Mouse (Mus musculus): ENCODE results near the gene Klhl18.

The Klhl18 gene

GRCm38 (mm10) chr9:110476124-110477091 lies at the start of gene Klhl18, which contains the start of gene Kif9:
Gene Klhl18, minus strand, starts transcription at chr9:110476694.
Gene Kif9, plus strand, starts transcription at chr9:110476958.
- peak; percentile 95 for DNase-seq (ENCODE audit: low spot score)

- peak; percentile 25 for DNase-seq (ENCODE audit: low spot score)
These were observed 49.2 kb upstream of the Klhl18 start for GRCm38 (mm10) chr9:110525737-110526136.

- no peak for DNase-seq (ENCODE audit: low spot score)
These were observed 14.4 kb upstream of the Klhl18 start for GRCm38 (mm10) chr9:110490913-110491312.

DNA sequence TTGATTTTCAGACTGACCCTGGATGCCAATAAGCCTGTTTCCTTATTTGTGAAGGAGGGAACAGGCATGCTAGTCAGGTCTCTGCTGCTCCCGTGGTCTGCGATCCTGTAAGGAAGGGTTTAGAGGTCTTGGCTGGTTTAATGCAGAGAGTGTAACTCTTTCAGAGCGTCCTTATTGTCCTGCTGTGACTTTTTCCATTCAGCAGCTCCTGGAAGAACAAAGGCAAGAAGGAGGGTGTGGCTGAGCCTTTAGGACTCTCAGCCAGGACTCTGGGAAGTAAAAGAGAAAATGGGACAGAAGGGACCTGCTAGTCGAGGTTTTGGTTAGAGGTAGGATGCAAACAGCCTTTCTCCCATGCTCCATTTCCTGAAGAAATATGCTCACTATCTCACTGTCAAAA lies 12.3 kb upstream of the Klhl18 start:
- no peak for DNase-seq (ENCODE audit: low spot score)

DNA sequence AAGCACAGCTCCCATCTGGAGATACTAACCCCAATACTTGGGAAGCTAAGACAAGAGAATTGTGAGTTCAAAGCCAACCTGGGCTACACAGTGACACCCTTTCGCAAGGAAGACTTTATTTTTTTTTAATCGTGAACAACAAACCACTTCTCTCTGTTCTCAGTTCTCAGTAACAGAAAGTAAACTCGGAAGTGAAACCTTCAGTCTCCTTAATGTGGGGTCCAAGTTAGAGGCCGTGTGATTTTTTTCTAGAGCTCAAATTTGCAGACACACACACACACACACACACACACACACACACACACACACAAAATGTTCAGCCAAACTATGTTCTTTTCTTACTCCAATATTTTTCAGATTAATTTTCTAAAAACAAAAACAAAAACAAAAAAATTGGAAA lies 2.1 kb upstream of the Klhl18 start:
- no peak for DNase-seq (ENCODE audit: low spot score)

GRCm38 (mm10) chr9:110477951-110478350 lies 1.5 kb upstream of the Klhl18 start:
- no peak for DNase-seq (ENCODE audit: low spot score)

GRCm38 (mm10) chr9:110466179-110466578 lies 10.3 kb downstream of the Klhl18 start:
- DNase-seq (ENCODE audit: low spot score): peak; percentile 26

- no peak for DNase-seq (ENCODE audit: low spot score)
These were observed 11.2 kb downstream of the Klhl18 start for GRCm38 (mm10) chr9:110465336-110465735.

- no peak for DNase-seq (ENCODE audit: low spot score)
These were observed 12.4 kb downstream of the Klhl18 start for GRCm38 (mm10) chr9:110463983-110464591.

GRCm38 (mm10) chr9:110462321-110462720 lies 14.2 kb downstream of the Klhl18 start:
- no peak for DNase-seq (ENCODE audit: low spot score)

GRCm38 (mm10) chr9:110460884-110461815 lies 15.3 kb downstream of the Klhl18 start:
- DNase-seq (ENCODE audit: low spot score): no peak

DNA sequence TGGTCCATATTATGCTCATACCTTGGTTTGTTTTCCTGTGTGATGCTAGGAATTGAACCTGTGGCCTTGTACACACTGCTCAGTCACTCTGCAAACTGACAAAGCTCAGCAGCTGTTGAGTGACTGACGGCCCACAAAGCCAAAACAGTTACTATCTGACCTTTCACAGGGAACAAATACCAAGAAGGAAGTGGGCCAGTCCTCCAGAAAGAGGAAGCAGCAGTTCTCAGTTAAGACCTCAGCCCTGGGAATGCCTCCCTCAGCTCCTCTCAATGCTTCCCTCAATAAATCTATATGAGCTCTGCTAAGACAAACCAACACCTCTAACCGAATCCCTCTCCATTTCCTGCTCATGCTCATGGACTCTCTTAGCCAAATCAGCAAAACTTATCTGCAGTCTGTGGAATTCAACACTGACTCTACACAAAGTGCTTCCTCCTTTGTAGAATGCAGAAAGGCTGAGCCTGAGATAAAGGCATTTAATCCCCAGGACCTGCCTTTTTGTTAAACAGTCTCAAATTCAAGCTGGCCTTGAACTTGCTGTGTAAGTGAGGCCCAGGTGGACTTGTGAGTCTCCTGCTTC lies 17.3 kb downstream of the Klhl18 start:
- peak; percentile 49 for DNase-seq (ENCODE audit: low spot score)

- DNase-seq (ENCODE audit: low spot score): no peak
These were observed 18.6 kb downstream of the Klhl18 start for GRCm38 (mm10) chr9:110457926-110458325.

GRCm38 (mm10) chr9:110452523-110452922 lies 24.0 kb downstream of the Klhl18 start:
- no peak for DNase-seq (ENCODE audit: low spot score)

DNA sequence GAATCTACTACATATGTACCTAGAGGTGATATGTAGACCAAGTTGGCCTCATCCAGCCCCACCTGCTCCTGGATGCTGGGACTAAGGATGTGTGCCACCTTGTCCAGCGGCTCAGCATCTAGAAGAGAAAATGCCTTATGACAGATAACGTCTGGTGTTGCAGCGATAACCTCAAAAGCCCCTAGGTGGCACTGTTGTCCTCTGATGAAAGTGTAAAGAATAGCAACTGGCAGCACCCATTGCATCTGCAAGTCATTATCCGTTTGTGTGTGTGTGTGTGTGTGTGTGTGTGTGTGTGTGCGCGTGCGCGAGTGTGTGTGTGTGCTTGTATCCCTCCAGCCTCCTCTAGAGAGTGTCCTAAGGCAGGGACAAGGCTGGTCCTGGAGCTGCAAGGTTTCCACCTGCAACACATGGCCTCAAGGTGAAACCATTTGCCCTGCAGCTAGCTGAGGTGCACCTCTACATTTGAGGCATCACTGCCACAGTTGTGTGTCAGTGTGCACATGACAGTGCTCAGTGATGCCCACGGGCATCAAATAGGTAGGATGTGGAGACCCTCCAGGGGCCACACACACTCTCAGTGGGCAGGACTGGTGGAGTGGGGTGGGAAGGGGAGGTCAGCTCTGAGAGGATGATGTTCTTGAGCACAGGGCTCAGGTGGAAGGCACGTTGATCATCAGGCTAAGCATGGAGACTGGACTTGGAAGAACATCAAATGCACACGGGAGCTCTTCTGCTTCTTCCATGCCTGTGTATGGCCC lies 27.5 kb downstream of the Klhl18 start:
- peak; percentile 90 for DNase-seq (ENCODE audit: low spot score)

GRCm38 (mm10) chr9:110448356-110448755 lies 28.1 kb downstream of the Klhl18 start:
- DNase-seq (ENCODE audit: low spot score): no peak

DNA sequence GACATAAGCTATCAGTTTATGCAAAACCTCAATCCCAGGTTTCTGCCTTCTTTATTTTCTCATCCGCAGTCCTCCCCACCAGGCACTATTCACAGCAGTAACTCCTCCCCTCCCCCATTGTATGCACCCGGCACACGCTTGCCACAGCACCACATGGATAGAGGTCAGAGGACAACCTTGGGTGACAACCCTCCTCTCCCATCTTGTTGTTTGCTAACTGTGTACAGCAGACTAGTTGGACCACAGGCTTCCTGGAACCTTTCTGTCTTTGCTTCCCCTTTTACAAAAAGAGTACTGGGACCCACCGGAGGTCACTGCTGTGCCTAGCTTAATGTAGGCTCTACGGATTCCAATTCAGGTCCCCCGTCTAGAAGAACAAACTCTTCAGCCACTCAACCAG lies 35.9 kb downstream of the Klhl18 start:
- no peak for DNase-seq (ENCODE audit: low spot score)

- no peak for DNase-seq (ENCODE audit: low spot score)
These were observed 36.4 kb downstream of the Klhl18 start for GRCm38 (mm10) chr9:110440049-110440448.

- DNase-seq (ENCODE audit: low spot score): no peak
These were observed 40.5 kb downstream of the Klhl18 start for GRCm38 (mm10) chr9:110436041-110436440.

- DNase-seq (ENCODE audit: low spot score): no peak
These were observed 43.4 kb downstream of the Klhl18 start for GRCm38 (mm10) chr9:110433045-110433444.

DNA sequence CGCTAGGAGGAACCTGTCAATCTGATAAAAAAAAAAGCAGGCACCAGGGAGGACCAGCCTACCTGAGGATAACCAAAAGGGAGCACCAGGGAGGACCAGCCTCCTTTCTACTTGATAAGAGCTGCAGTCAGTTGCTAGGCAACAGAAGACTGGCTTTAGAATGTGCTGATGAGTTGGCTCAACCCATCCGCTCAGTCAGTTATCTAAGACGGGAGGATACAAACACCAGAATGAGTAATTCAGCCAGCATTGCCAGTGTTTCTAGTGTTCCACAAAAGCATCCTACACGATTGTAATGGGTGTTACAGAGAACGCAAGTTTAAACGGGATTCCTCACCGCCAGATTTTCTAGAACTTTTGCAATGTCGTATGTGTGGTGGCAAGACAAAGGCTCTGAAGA lies 45.3 kb downstream of the Klhl18 start:
- no peak for DNase-seq (ENCODE audit: low spot score)
